Mouse (Mus musculus) embryonic facial prominence, embryonic 11.5 days (tissue): Measurements from ENCODE around the gene Tm4sf19. TPM values are rescaled to one million over a fixed set of nuclear protein-coding genes. Genes with fewer than 3 reads are reported as not detected.
"Not testable (repeated sequence)": the region's sequence is repeated elsewhere in the genome, so short reads cannot be mapped to it uniquely, and the experiment has no call there.

ENCODE experiments used
- ATAC-seq: fragments of 200-750 bp; cut with Nextera tagmentation; replicated peaks from 2 replicates; pipeline ENCODE4 v1.8.0; 2017; ENCODE audit warnings: low read depth; ENCODE audit not compliant: insufficient number of reproducible peaks, low FRiP score, low TSS enrichment
- DNase-seq: peaks from one replicate; pipeline ENCODE4 v3.0.0-alpha.2; 2015; ENCODE audit warnings: low spot score
- H3K27ac ChIP-seq: fragments of 300-500 bp; sonication (generic); replicated peaks from 2 replicates; pipeline ENCODE4 v1.5.1; 2014; ENCODE audit warnings: mild to moderate bottlenecking, low read depth, low read length, control low read depth
- H3K27me3 ChIP-seq: fragments of 300-500 bp; sonication (generic); 2 replicates; pipeline ENCODE4 v1.6.1; 2014; ENCODE audit warnings: mild to moderate bottlenecking, low read length, moderate library complexity, mixed read lengths; ENCODE audit not compliant: control insufficient read depth, insufficient read depth
- H3K36me3 ChIP-seq: fragments of 300-500 bp; sonication (generic); replicated peaks from 2 replicates; pipeline ENCODE4 v1.6.1; 2014; ENCODE audit warnings: low read depth, mild to moderate bottlenecking, low read length, moderate library complexity, mixed read lengths; ENCODE audit not compliant: control insufficient read depth, insufficient read depth
- H3K4me1 ChIP-seq: fragments of 300-500 bp; sonication (generic); 2 replicates; pipeline ENCODE4 v1.6.1; 2014; ENCODE audit warnings: low read length, mixed read lengths; ENCODE audit not compliant: control insufficient read depth, insufficient read depth
- H3K4me2 ChIP-seq: fragments of 300-500 bp; sonication (generic); 2 replicates; pipeline ENCODE4 v1.6.1; 2014; ENCODE audit warnings: low read depth, mild to moderate bottlenecking, control low read depth, low read length, moderate library complexity
- H3K4me3 ChIP-seq: fragments of 300-500 bp; sonication (generic); 2 replicates; pipeline ENCODE4 v1.5.1; 2014; ENCODE audit warnings: low read depth, low read length, control low read depth
- H3K9ac ChIP-seq: fragments of 300-500 bp; sonication (generic); replicated peaks from 2 replicates; pipeline ENCODE4 v1.6.1; 2014; ENCODE audit warnings: mild to moderate bottlenecking, control low read depth, low read length
- H3K9me3 ChIP-seq: fragments of 300-500 bp; sonication (generic); replicated peaks from 2 replicates; pipeline ENCODE4 v1.6.1; 2016; ENCODE audit warnings: mild to moderate bottlenecking, low read length, inconsistent platforms, mixed read lengths; ENCODE audit not compliant: control insufficient read depth
- WGBS: fragments of 180-500 bp; shearing (Covaris S2); extraction: QIAGEN DNeasy Blood & Tissue Kit; methylation state at CpG from one replicate; pipeline ENCODE4 v1.1.7; 2014; 5-methylcytosine and 5-hydroxymethylcytosine counted together
- polyA plus RNA-seq: library from polyadenylated mRNA; unstranded; fragments of >200 nt; fragmentation: Nextera tagmentation; extraction: Ambion mirVana; gene quantifications from 2 replicates; pipeline ENCODE4 v1.2.1, GENCODE M21; 2014

Gene Tm4sf19
- polyA plus RNA-seq, 1 experiment from 2014 or later: 0.22 TPM

- not testable (repeated sequence) for H3K9me3 ChIP-seq, H3K9ac ChIP-seq, H3K4me1 ChIP-seq, ATAC-seq, H3K4me2 ChIP-seq, DNase-seq, H3K4me3 ChIP-seq, H3K27ac ChIP-seq, H3K27me3 ChIP-seq, H3K36me3 ChIP-seq
- WGBS: 93% methylated on average over 3 of the region's 3 CpGs
Measured at GRCm38 (mm10) chr16:32444615-32445014, 44.3 kb downstream of the Tm4sf19 start.

- H3K4me1 ChIP-seq: no peaks in the 10 kb centered on the region
- no peaks in the 10 kb centered on the region for H3K36me3 ChIP-seq
- H3K4me3 ChIP-seq: no peak overlapping the region
- no peak overlapping the region for H3K27ac ChIP-seq
- H3K27me3 ChIP-seq: no peaks in the 10 kb centered on the region
- no peak overlapping the region for H3K4me2 ChIP-seq
- no peaks in the 10 kb centered on the region for H3K9me3 ChIP-seq
- DNase-seq (no peak), ATAC-seq (no peak)
- no peak overlapping the region for H3K9ac ChIP-seq
- 97% methylated on average over 1 of the region's 1 CpGs for WGBS
Measured at GRCm38 (mm10) chr16:32445558-32445957, 45.3 kb downstream of the Tm4sf19 start.

- Histone ChIP-seq H3K27ac (no peak overlapping the region), H3K4me1 (no peaks in the 10 kb centered on the region), H3K9me3 (no peaks in the 10 kb centered on the region), H3K4me3 (no peak overlapping the region), H3K9ac (no peak overlapping the region), H3K27me3 (no peaks in the 10 kb centered on the region), H3K4me2 (no peak overlapping the region), H3K36me3 (no peaks in the 10 kb centered on the region)
- WGBS: 73% methylated on average over 2 of the region's 2 CpGs
- no peak for DNase-seq
- ATAC-seq: no peak
Measured at GRCm38 (mm10) chr16:32446563-32447138, 46.3 kb downstream of the Tm4sf19 start.

GRCm38 (mm10) chr16:32449665-32450064 is 49.4 kb downstream of the Tm4sf19 start:
- H3K36me3 ChIP-seq: no peaks in the 10 kb centered on the region; the same call in 1 of the 2 replicates
- no peaks in the 10 kb centered on the region for H3K27me3 ChIP-seq
- WGBS: 84% methylated on average over 3 of the region's 3 CpGs
- no peak overlapping the region for H3K4me3 ChIP-seq
- H3K4me1 ChIP-seq: no peaks in the 10 kb centered on the region
- no peaks in the 10 kb centered on the region for H3K9me3 ChIP-seq
- DNase-seq (no peak), ATAC-seq (no peak)
- H3K4me2 ChIP-seq: no peak overlapping the region
- no peak overlapping the region for H3K9ac ChIP-seq
- no peak overlapping the region for H3K27ac ChIP-seq

GRCm38 (mm10) chr16:32450133-32450532 is 49.8 kb downstream of the Tm4sf19 start:
- H3K4me1 ChIP-seq: no peaks in the 10 kb centered on the region
- no peak overlapping the region for H3K9ac ChIP-seq
- DNase-seq: no peak
- no peak overlapping the region for H3K4me2 ChIP-seq
- H3K27me3 ChIP-seq: no peaks in the 10 kb centered on the region
- no peak overlapping the region for H3K4me3 ChIP-seq
- 94% methylated on average over 2 of the region's 2 CpGs for WGBS
- H3K9me3 ChIP-seq: no peaks in the 10 kb centered on the region
- no peaks in the 10 kb centered on the region; the same call in 1 of the 2 replicates for H3K36me3 ChIP-seq
- no peak for ATAC-seq
- H3K27ac ChIP-seq: no peak overlapping the region

- Histone ChIP-seq H3K27me3 (no peaks in the 10 kb centered on the region), H3K27ac (no peak overlapping the region), H3K9me3 (no peaks in the 10 kb centered on the region), H3K9ac (no peak overlapping the region), H3K4me1 (no peaks in the 10 kb centered on the region), H3K4me3 (no peak overlapping the region), H3K36me3 (no peaks in the 10 kb centered on the region; the same call in 1 of the 2 replicates), H3K4me2 (no peak overlapping the region)
- 95% methylated on average over 8 of the region's 8 CpGs for WGBS
- ATAC-seq (no peak), DNase-seq (no peak)
Measured at GRCm38 (mm10) chr16:32453102-32453501, 52.8 kb downstream of the Tm4sf19 start.

GRCm38 (mm10) chr16:32454646-32455045 is 54.3 kb downstream of the Tm4sf19 start:
- Histone ChIP-seq H3K36me3 (no peaks in the 10 kb centered on the region; the same call in 1 of the 2 replicates), H3K27ac (peak overlapping the region; percentile 79), H3K4me1 (no peaks in the 10 kb centered on the region), H3K27me3 (no peaks in the 10 kb centered on the region), H3K4me3 (no peak overlapping the region), H3K4me2 (no peak overlapping the region), H3K9ac (no peak overlapping the region), H3K9me3 (no peaks in the 10 kb centered on the region)
- WGBS: 52% methylated on average over 5 of the region's 5 CpGs
- ATAC-seq: no peak; the same call in 1 of the 2 replicates
- peak; percentile 75 for DNase-seq

- no peak for DNase-seq
- no peak overlapping the region for H3K4me3 ChIP-seq
Measured at GRCm38 (mm10) chr16:32456086-32456485, 55.8 kb downstream of the Tm4sf19 start.

More at GRCm38 (mm10) chr16:32456086-32456485, 55.8 kb downstream of the Tm4sf19 start:
- Histone ChIP-seq H3K9ac (no peak overlapping the region), H3K27ac (no peak overlapping the region), H3K9me3 (no peaks in the 10 kb centered on the region), H3K4me2 (no peak overlapping the region), H3K4me1 (no peaks in the 10 kb centered on the region), H3K36me3 (no peaks in the 10 kb centered on the region; the same call in 1 of the 2 replicates), H3K27me3 (no peaks in the 10 kb centered on the region)
- no peak for ATAC-seq
